Mouse (Mus musculus): ENCODE results near the gene Klf6. TPM values are rescaled to one million over a fixed set of nuclear protein-coding genes. Genes with fewer than 3 reads are reported as not detected.

Klf6 gene
- polyA plus RNA-seq, 1 experiment from 2014 or later, result 31.5 TPM

- DNase-seq (ENCODE audit: low spot score) (no peak), ATAC-seq (replicated peaks; ENCODE audit: low FRiP score) (no peak)
- Histone ChIP-seq H3K36me3 (ENCODE audit: control insufficient read depth, insufficient read depth, low read length) (no peaks in the 10 kb centered on the region), H3K4me1 (replicated peaks; ENCODE audit: control insufficient read depth, insufficient read depth, low read length) (no peaks in the 10 kb centered on the region), H3K27ac (ENCODE audit: low read depth, low read length) (no peak overlapping the region), H3K4me3 (ENCODE audit: low read depth, low read length) (no peak overlapping the region), H3K9me3 (ENCODE audit: control insufficient read depth, low read length) (no peaks in the 10 kb centered on the region), H3K9ac (ENCODE audit: low read depth, low read length) (no peak overlapping the region), H3K27me3 (replicated peaks; ENCODE audit: control insufficient read depth, insufficient read depth, low read length) (no peaks in the 10 kb centered on the region), H3K4me2 (no peak overlapping the region)
- 16% methylated on average over 7 of the region's 7 CpGs for WGBS
Measured at GRCm38 (mm10) chr13:5831976-5832375, 29.3 kb upstream of the Klf6 start.

- ATAC-seq (replicated peaks; ENCODE audit: low FRiP score) (peak; percentile 57; the same call in 1 of the 2 replicates), DNase-seq (ENCODE audit: low spot score) (no peak)
- WGBS, result 80% methylated on average over 4 of the region's 4 CpGs
Measured at GRCm38 (mm10) chr13:5837174-5837777, 24.0 kb upstream of the Klf6 start.

GRCm38 (mm10) chr13:5841418-5841817 lies 19.9 kb upstream of the Klf6 start:
- H3K4me2 ChIP-seq, result no peak overlapping the region
- H3K9ac ChIP-seq (ENCODE audit: low read depth, low read length), result no peak overlapping the region
- WGBS, result 76% methylated on average over 6 of the region's 6 CpGs
- no peaks in the 10 kb centered on the region for H3K9me3 ChIP-seq (ENCODE audit: control insufficient read depth, low read length)
- no peak overlapping the region for H3K27ac ChIP-seq (ENCODE audit: low read depth, low read length)
- no peaks in the 10 kb centered on the region for H3K27me3 ChIP-seq (replicated peaks; ENCODE audit: control insufficient read depth, insufficient read depth, low read length)
- no peak for DNase-seq (ENCODE audit: low spot score)
- ATAC-seq (replicated peaks; ENCODE audit: low FRiP score), result no peak
- H3K4me3 ChIP-seq (ENCODE audit: low read depth, low read length), result no peak overlapping the region
- no peaks in the 10 kb centered on the region for H3K36me3 ChIP-seq (ENCODE audit: control insufficient read depth, insufficient read depth, low read length)
- peaks cover 5% of the 10 kb centered on the region; the same call in 1 of the 2 replicates for H3K4me1 ChIP-seq (replicated peaks; ENCODE audit: control insufficient read depth, insufficient read depth, low read length)

More at GRCm38 (mm10) chr13:5837174-5837777, 24.0 kb upstream of the Klf6 start:
- Histone ChIP-seq H3K36me3 (ENCODE audit: control insufficient read depth, insufficient read depth, low read length) (no peaks in the 10 kb centered on the region), H3K4me3 (ENCODE audit: low read depth, low read length) (no peak overlapping the region), H3K27me3 (replicated peaks; ENCODE audit: control insufficient read depth, insufficient read depth, low read length) (no peaks in the 10 kb centered on the region), H3K4me2 (no peak overlapping the region), H3K9ac (ENCODE audit: low read depth, low read length) (no peak overlapping the region), H3K9me3 (ENCODE audit: control insufficient read depth, low read length) (no peaks in the 10 kb centered on the region), H3K27ac (ENCODE audit: low read depth, low read length) (no peak overlapping the region), H3K4me1 (replicated peaks; ENCODE audit: control insufficient read depth, insufficient read depth, low read length) (no peaks in the 10 kb centered on the region)

- no peak for ATAC-seq (replicated peaks; ENCODE audit: low FRiP score)
- Histone ChIP-seq H3K27me3 (replicated peaks; ENCODE audit: control insufficient read depth, insufficient read depth, low read length) (no peaks in the 10 kb centered on the region), H3K9ac (ENCODE audit: low read depth, low read length) (no peak overlapping the region)
Measured at GRCm38 (mm10) chr13:5842911-5843310, 18.4 kb upstream of the Klf6 start.

GRCm38 (mm10) chr13:5843829-5844228 lies 17.5 kb upstream of the Klf6 start:
- peaks cover 5% of the 10 kb centered on the region; the same call in 1 of the 2 replicates for H3K4me1 ChIP-seq (replicated peaks; ENCODE audit: control insufficient read depth, insufficient read depth, low read length)
- 16% methylated on average over 2 of the region's 2 CpGs for WGBS

More at GRCm38 (mm10) chr13:5842911-5843310, 18.4 kb upstream of the Klf6 start:
- Histone ChIP-seq H3K4me1 (replicated peaks; ENCODE audit: control insufficient read depth, insufficient read depth, low read length) (peaks cover 5% of the 10 kb centered on the region; the same call in 1 of the 2 replicates), H3K9me3 (ENCODE audit: control insufficient read depth, low read length) (no peaks in the 10 kb centered on the region), H3K36me3 (ENCODE audit: control insufficient read depth, insufficient read depth, low read length) (no peaks in the 10 kb centered on the region), H3K4me3 (ENCODE audit: low read depth, low read length) (no peak overlapping the region), H3K4me2 (no peak overlapping the region), H3K27ac (ENCODE audit: low read depth, low read length) (no peak overlapping the region)
- WGBS, result 57% methylated on average over 5 of the region's 5 CpGs
- no peak for DNase-seq (ENCODE audit: low spot score)

GRCm38 (mm10) chr13:5844338-5844737 lies 16.9 kb upstream of the Klf6 start:
- DNase-seq (ENCODE audit: low spot score) (no peak), ATAC-seq (replicated peaks; ENCODE audit: low FRiP score) (no peak)
- H3K27me3 ChIP-seq (replicated peaks; ENCODE audit: control insufficient read depth, insufficient read depth, low read length), result no peaks in the 10 kb centered on the region
- H3K27ac ChIP-seq (ENCODE audit: low read depth, low read length), result no peak overlapping the region
- H3K9me3 ChIP-seq (ENCODE audit: control insufficient read depth, low read length), result no peaks in the 10 kb centered on the region
- WGBS, result 89% methylated on average over 5 of the region's 5 CpGs
- no peak overlapping the region for H3K9ac ChIP-seq (ENCODE audit: low read depth, low read length)
- no peaks in the 10 kb centered on the region for H3K36me3 ChIP-seq (ENCODE audit: control insufficient read depth, insufficient read depth, low read length)
- no peak overlapping the region for H3K4me3 ChIP-seq (ENCODE audit: low read depth, low read length)
- peaks cover 5% of the 10 kb centered on the region; the same call in 1 of the 2 replicates for H3K4me1 ChIP-seq (replicated peaks; ENCODE audit: control insufficient read depth, insufficient read depth, low read length)
- no peak overlapping the region for H3K4me2 ChIP-seq

More at GRCm38 (mm10) chr13:5843829-5844228, 17.5 kb upstream of the Klf6 start:
- no peak overlapping the region for H3K4me3 ChIP-seq (ENCODE audit: low read depth, low read length)
- no peaks in the 10 kb centered on the region for H3K27me3 ChIP-seq (replicated peaks; ENCODE audit: control insufficient read depth, insufficient read depth, low read length)
- no peak overlapping the region for H3K4me2 ChIP-seq
- no peak overlapping the region for H3K27ac ChIP-seq (ENCODE audit: low read depth, low read length)
- ATAC-seq (replicated peaks; ENCODE audit: low FRiP score), result no peak
- H3K9ac ChIP-seq (ENCODE audit: low read depth, low read length), result no peak overlapping the region
- no peaks in the 10 kb centered on the region for H3K36me3 ChIP-seq (ENCODE audit: control insufficient read depth, insufficient read depth, low read length)
- no peak for DNase-seq (ENCODE audit: low spot score)
- no peaks in the 10 kb centered on the region for H3K9me3 ChIP-seq (ENCODE audit: control insufficient read depth, low read length)

- H3K9ac ChIP-seq (ENCODE audit: low read depth, low read length), result no peak overlapping the region
- no peaks in the 10 kb centered on the region for H3K9me3 ChIP-seq (ENCODE audit: control insufficient read depth, low read length)
- 34% methylated on average over 10 of the region's 10 CpGs for WGBS
- H3K4me3 ChIP-seq (ENCODE audit: low read depth, low read length), result no peak overlapping the region
- no peaks in the 10 kb centered on the region for H3K36me3 ChIP-seq (ENCODE audit: control insufficient read depth, insufficient read depth, low read length)
- peak overlapping the region; percentile 20 for H3K4me2 ChIP-seq
- no peaks in the 10 kb centered on the region for H3K27me3 ChIP-seq (replicated peaks; ENCODE audit: control insufficient read depth, insufficient read depth, low read length)
- ATAC-seq (replicated peaks; ENCODE audit: low FRiP score) (peak; percentile 53; the same call in 1 of the 2 replicates), DNase-seq (ENCODE audit: low spot score) (no peak)
- H3K27ac ChIP-seq (ENCODE audit: low read depth, low read length), result no peak overlapping the region
- H3K4me1 ChIP-seq (replicated peaks; ENCODE audit: control insufficient read depth, insufficient read depth, low read length), result peaks cover 5% of the 10 kb centered on the region; the same call in 1 of the 2 replicates
Measured at GRCm38 (mm10) chr13:5845161-5845590, 16.1 kb upstream of the Klf6 start.

GRCm38 (mm10) chr13:5845605-5846004 lies 15.7 kb upstream of the Klf6 start:
- H3K9me3 ChIP-seq (ENCODE audit: control insufficient read depth, low read length), result no peaks in the 10 kb centered on the region
- ATAC-seq (replicated peaks; ENCODE audit: low FRiP score), result 0 out of 2 replicates have a peak, but pooled peaks have one; percentile 6
- no peak overlapping the region for H3K4me3 ChIP-seq (ENCODE audit: low read depth, low read length)
- H3K4me1 ChIP-seq (replicated peaks; ENCODE audit: control insufficient read depth, insufficient read depth, low read length), result peaks cover 5% of the 10 kb centered on the region; the same call in 1 of the 2 replicates
- peak overlapping the region; percentile 20 for H3K4me2 ChIP-seq
- no peak overlapping the region for H3K27ac ChIP-seq (ENCODE audit: low read depth, low read length)
- WGBS, result 49% methylated on average over 5 of the region's 5 CpGs
- no peaks in the 10 kb centered on the region for H3K27me3 ChIP-seq (replicated peaks; ENCODE audit: control insufficient read depth, insufficient read depth, low read length)
- H3K36me3 ChIP-seq (ENCODE audit: control insufficient read depth, insufficient read depth, low read length), result no peaks in the 10 kb centered on the region
- no peak for DNase-seq (ENCODE audit: low spot score)
- no peak overlapping the region for H3K9ac ChIP-seq (ENCODE audit: low read depth, low read length)

GRCm38 (mm10) chr13:5846860-5847259 lies 14.4 kb upstream of the Klf6 start:
- WGBS, result 68% methylated on average over 4 of the region's 4 CpGs
- no peak for ATAC-seq (replicated peaks; ENCODE audit: low FRiP score)
- no peaks in the 10 kb centered on the region for H3K27me3 ChIP-seq (replicated peaks; ENCODE audit: control insufficient read depth, insufficient read depth, low read length)
- no peak for DNase-seq (ENCODE audit: low spot score)
- H3K4me1 ChIP-seq (replicated peaks; ENCODE audit: control insufficient read depth, insufficient read depth, low read length), result peaks cover 5% of the 10 kb centered on the region; the same call in 1 of the 2 replicates
- H3K4me2 ChIP-seq, result no peak overlapping the region
- H3K9ac ChIP-seq (ENCODE audit: low read depth, low read length), result no peak overlapping the region
- H3K4me3 ChIP-seq (ENCODE audit: low read depth, low read length), result no peak overlapping the region
- no peaks in the 10 kb centered on the region for H3K36me3 ChIP-seq (ENCODE audit: control insufficient read depth, insufficient read depth, low read length)
- no peak overlapping the region; the same call in 1 of the 2 replicates for H3K27ac ChIP-seq (ENCODE audit: low read depth, low read length)
- no peaks in the 10 kb centered on the region for H3K9me3 ChIP-seq (ENCODE audit: control insufficient read depth, low read length)

Measured in liver, embryonic 11.5 days (tissue).